Mouse (Mus musculus) myocyte (in vitro differentiated cells): ENCODE data around the gene Rnf220. TPM values are rescaled to one million over a fixed set of nuclear protein-coding genes. Genes with fewer than 3 reads are reported as not detected.

ENCODE experiments used
- H3K27me3 ChIP-seq: one replicate; pipeline ENCODE4 v1.6.1; 2011; ENCODE audit not compliant: control insufficient read depth, insufficient read depth, insufficient read length
- H3K36me3 ChIP-seq: one replicate; pipeline ENCODE4 v1.6.1; 2011; ENCODE audit not compliant: control insufficient read depth, insufficient read depth
- H3K4me2 ChIP-seq: one replicate; pipeline ENCODE4 v1.6.1; 2011; ENCODE audit warnings: low read depth, control low read depth
- H3K4me3 ChIP-seq: one replicate; pipeline ENCODE4 v1.5.1; 2011; ENCODE audit warnings: mild to moderate bottlenecking, control low read depth, moderate library complexity
- H3K79me2 ChIP-seq: one replicate; pipeline ENCODE4 v1.6.1; 2011; ENCODE audit not compliant: control insufficient read depth, insufficient read depth
- H3ac ChIP-seq: one replicate; pipeline ENCODE4 v1.6.1; 2011; ENCODE audit not compliant: control insufficient read depth, insufficient read length
- CEBPB ChIP-seq: IDR thresholded peaks from 2 replicates; pipeline ENCODE4 v1.6.1; 2011; ENCODE audit warnings: mild to moderate bottlenecking, moderate library complexity; ENCODE audit not compliant: poor library complexity, insufficient read depth, severe bottlenecking
- E2F4 ChIP-seq: IDR thresholded peaks from one replicate; pipeline ENCODE4 v1.6.1; 2011; ENCODE audit warnings: mild to moderate bottlenecking, control low read depth, moderate library complexity; ENCODE audit not compliant: insufficient read depth
- MAX ChIP-seq: IDR thresholded peaks from one replicate; pipeline ENCODE4 v1.6.1; 2011; ENCODE audit warnings: low read depth, mild to moderate bottlenecking, control low read depth
- MYOD1 ChIP-seq, 3 experiments: IDR thresholded peaks; one replicate each; pipeline ENCODE4 v1.6.1; 2011; ENCODE audit warnings: control low read depth in 2 of 3, low read depth in 2 of 3, mild to moderate bottlenecking in 2 of 3, moderate library complexity in 1 of 3; ENCODE audit not compliant: insufficient read length in 2 of 3, control insufficient read depth in 1 of 3
- MYOG ChIP-seq, 3 experiments: IDR thresholded peaks; one replicate each; pipeline ENCODE4 v1.6.1; 2011; ENCODE audit warnings: control low read depth in 2 of 3, low read depth in 2 of 3, mild to moderate bottlenecking in 2 of 3; ENCODE audit not compliant: insufficient read length in 2 of 3, control insufficient read depth in 1 of 3, insufficient read depth in 1 of 3
- POLR2A ChIP-seq: IDR thresholded peaks from one replicate; pipeline ENCODE4 v1.6.1; 2011; ENCODE audit warnings: low read depth, mild to moderate bottlenecking, control low read depth, moderate library complexity; ENCODE audit not compliant: insufficient read length
- POLR2AphosphoS2 ChIP-seq: IDR thresholded peaks from one replicate; pipeline ENCODE4 v1.6.1; 2011; ENCODE audit warnings: low read depth, control low read depth; ENCODE audit not compliant: insufficient read length
- REST ChIP-seq: IDR thresholded peaks from one replicate; pipeline ENCODE4 v1.6.1; 2011; ENCODE audit warnings: mild to moderate bottlenecking, control low read depth, moderate library complexity; ENCODE audit not compliant: insufficient read depth, insufficient read length
- SRF ChIP-seq: IDR thresholded peaks from one replicate; pipeline ENCODE4 v1.6.1; 2011; ENCODE audit warnings: low read depth; ENCODE audit not compliant: control insufficient read depth, insufficient read length
- TCF12 ChIP-seq: IDR thresholded peaks from one replicate; pipeline ENCODE4 v1.6.1; 2011; ENCODE audit warnings: mild to moderate bottlenecking, control low read depth; ENCODE audit not compliant: poor library complexity, insufficient read depth, severe bottlenecking
- TCF3 ChIP-seq: IDR thresholded peaks from one replicate; pipeline ENCODE4 v1.6.1; 2011; ENCODE audit warnings: low read depth, control low read depth; ENCODE audit not compliant: insufficient read length
- USF1 ChIP-seq: IDR thresholded peaks from one replicate; pipeline ENCODE4 v1.6.1; 2011; ENCODE audit warnings: low read depth, mild to moderate bottlenecking, control low read depth, moderate library complexity
- polyA plus RNA-seq: library from polyadenylated mRNA; unstranded; fragments of >200 nt; fragmentation: generic; extraction: Trizol; gene quantifications from one replicate; pipeline ENCODE4 v1.2.1, GENCODE M21; 2012; ENCODE audit warnings: missing spikeins

Rnf220 gene
- polyA plus RNA-seq, result 60.4 TPM

GRCm38 (mm10) chr4:117496482-117497165 lies at the start of gene Rnf220:
TSS of gene Rnf220 (minus strand) at chr4:117497052.
- H3K27me3 ChIP-seq, result peaks cover 64% of the 10 kb centered on the region
- no peak within 1 kb of the TSS for H3K4me3 ChIP-seq
- no peaks in the 10 kb centered on the region for H3K79me2 ChIP-seq
- TF ChIP-seq CEBPB (no peak), SRF (no peak), REST (no peak), E2F4 (no peak)
- H3K4me2 ChIP-seq, result no peak within 1 kb of the TSS
- H3ac ChIP-seq, result no peak within 1 kb of the TSS
- no peaks in the 10 kb centered on the region for H3K36me3 ChIP-seq

GRCm38 (mm10) chr4:117546616-117547015 lies 49.8 kb upstream of the Rnf220 start:
- no peak for TF ChIP-seq REST
- no peak for TF ChIP-seq TCF12
- TF ChIP-seq USF1, result no peak
- no peak for TF ChIP-seq CEBPB
- TF ChIP-seq E2F4, result no peak
- TF ChIP-seq POLR2AphosphoS2, result no peak
- no peak for TF ChIP-seq MYOG (IDR thresholded peaks at IDR 0.05; ENCODE audit: control insufficient read depth in 1 of 3, insufficient read depth in 1 of 3, insufficient read length in 2 of 3, low read depth in 2 of 3)
- TF ChIP-seq TCF3, result no peak
- TF ChIP-seq MYOD1 (IDR thresholded peaks at IDR 0.05; ENCODE audit: control insufficient read depth in 1 of 3, insufficient read length in 2 of 3, low read depth in 2 of 3), result no peak
- no peak for TF ChIP-seq POLR2A
- TF ChIP-seq MAX, result no peak
- TF ChIP-seq SRF, result no peak
- no peak overlapping the region for H3K4me3 ChIP-seq

GRCm38 (mm10) chr4:117545448-117545847 lies 48.6 kb upstream of the Rnf220 start:
- Histone ChIP-seq H3ac (no peak overlapping the region), H3K4me2 (no peak overlapping the region), H3K36me3 (no peaks in the 10 kb centered on the region), H3K79me2 (no peaks in the 10 kb centered on the region), H3K4me3 (no peak overlapping the region), H3K27me3 (peaks cover 36% of the 10 kb centered on the region)
- no peak for TF ChIP-seq POLR2A
- no peak for TF ChIP-seq MYOD1 (IDR thresholded peaks at IDR 0.05; ENCODE audit: control insufficient read depth in 1 of 3, insufficient read length in 2 of 3, low read depth in 2 of 3)
- no peak for TF ChIP-seq USF1
- TF ChIP-seq CEBPB, result no peak
- TF ChIP-seq MYOG (IDR thresholded peaks at IDR 0.05; ENCODE audit: control insufficient read depth in 1 of 3, insufficient read depth in 1 of 3, insufficient read length in 2 of 3, low read depth in 2 of 3), result no peak
- TF ChIP-seq MAX, result no peak
- TF ChIP-seq TCF12, result no peak
- TF ChIP-seq TCF3, result no peak
- no peak for TF ChIP-seq REST
- TF ChIP-seq E2F4, result no peak
- no peak for TF ChIP-seq SRF
- no peak for TF ChIP-seq POLR2AphosphoS2

More at GRCm38 (mm10) chr4:117546616-117547015, 49.8 kb upstream of the Rnf220 start:
- peaks cover 11% of the 10 kb centered on the region for H3K79me2 ChIP-seq
- no peak overlapping the region for H3ac ChIP-seq
- no peak overlapping the region for H3K4me2 ChIP-seq
- H3K36me3 ChIP-seq, result no peaks in the 10 kb centered on the region
- H3K27me3 ChIP-seq, result peaks cover 24% of the 10 kb centered on the region

GRCm38 (mm10) chr4:117540571-117540970 lies 43.7 kb upstream of the Rnf220 start:
- Histone ChIP-seq H3K36me3 (no peaks in the 10 kb centered on the region), H3K27me3 (peaks cover 64% of the 10 kb centered on the region), H3K4me2 (no peak overlapping the region), H3ac (no peak overlapping the region), H3K79me2 (no peaks in the 10 kb centered on the region), H3K4me3 (no peak overlapping the region)
- TF ChIP-seq SRF (no peak), REST (no peak), POLR2A (no peak), CEBPB (no peak), POLR2AphosphoS2 (no peak), MYOD1 (IDR thresholded peaks at IDR 0.05; ENCODE audit: control insufficient read depth in 1 of 3, insufficient read length in 2 of 3, low read depth in 2 of 3) (no peak), E2F4 (no peak), MYOG (IDR thresholded peaks at IDR 0.05; ENCODE audit: control insufficient read depth in 1 of 3, insufficient read depth in 1 of 3, insufficient read length in 2 of 3, low read depth in 2 of 3) (no peak), MAX (no peak), TCF12 (no peak), TCF3 (no peak), USF1 (no peak)

- no peak overlapping the region for H3K4me2 ChIP-seq
- no peaks in the 10 kb centered on the region for H3K36me3 ChIP-seq
- H3K27me3 ChIP-seq, result peaks cover 69% of the 10 kb centered on the region
- no peak overlapping the region for H3K4me3 ChIP-seq
- H3K79me2 ChIP-seq, result no peaks in the 10 kb centered on the region
- TF ChIP-seq MAX (no peak), POLR2A (no peak), TCF12 (no peak), REST (no peak), USF1 (no peak), CEBPB (no peak), E2F4 (no peak), MYOD1 (IDR thresholded peaks at IDR 0.05; ENCODE audit: control insufficient read depth in 1 of 3, insufficient read length in 2 of 3, low read depth in 2 of 3) (no peak), TCF3 (no peak), MYOG (IDR thresholded peaks at IDR 0.05; ENCODE audit: control insufficient read depth in 1 of 3, insufficient read depth in 1 of 3, insufficient read length in 2 of 3, low read depth in 2 of 3) (no peak), POLR2AphosphoS2 (no peak), SRF (no peak)
- H3ac ChIP-seq, result no peak overlapping the region
Observed at GRCm38 (mm10) chr4:117539329-117539980, 42.6 kb upstream of the Rnf220 start.
